Mouse (Mus musculus): ENCODE results near the gene Zcchc17. TPM values are rescaled to one million over a fixed set of nuclear protein-coding genes. Genes with fewer than 3 reads are reported as not detected.

Gene Zcchc17
- 10 to 100 TPM; 23.1 to 24.3 TPM for total RNA-seq (2021)

- DNase-seq, result peak; percentile 99
Observed at GRCm38 (mm10) chr4:130359486-130360237, at the start of gene Zcchc17, which contains the start of gene Snrnp40. Zcchc17 (minus strand) TSS chr4:130359943. Snrnp40 (plus strand) TSS chr4:130360132.

GRCm38 (mm10) chr4:130391265-130391664 is 31.5 kb upstream of the Zcchc17 start:
- peak; percentile 29 for DNase-seq

- no peak for DNase-seq
Observed at GRCm38 (mm10) chr4:130389927-130390326, 30.2 kb upstream of the Zcchc17 start.

- DNase-seq, result peak; percentile 52
Observed at GRCm38 (mm10) chr4:130389496-130389895, 29.8 kb upstream of the Zcchc17 start.

- DNase-seq, result no peak
Observed at GRCm38 (mm10) chr4:130387256-130387655, 27.5 kb upstream of the Zcchc17 start.

- DNase-seq, result no peak
Observed at GRCm38 (mm10) chr4:130380418-130380817, 20.7 kb upstream of the Zcchc17 start.

GRCm38 (mm10) chr4:130379181-130379580 is 19.4 kb upstream of the Zcchc17 start:
- DNase-seq, result no peak

- DNase-seq, result no peak
Observed at GRCm38 (mm10) chr4:130377500-130377899, 17.8 kb upstream of the Zcchc17 start.

- no peak for DNase-seq
Observed at GRCm38 (mm10) chr4:130376675-130377074, 16.9 kb upstream of the Zcchc17 start.

- no peak for DNase-seq
Observed at GRCm38 (mm10) chr4:130360238-130360590, 471 bp upstream of the Zcchc17 start.

- no peak for DNase-seq
Observed at GRCm38 (mm10) chr4:130357946-130358345, 1.8 kb downstream of the Zcchc17 start.

GRCm38 (mm10) chr4:130352588-130352987 is 7.2 kb downstream of the Zcchc17 start:
- no peak for DNase-seq

GRCm38 (mm10) chr4:130350690-130351422 is 8.9 kb downstream of the Zcchc17 start:
- DNase-seq, result no peak

- DNase-seq, result no peak
Observed at GRCm38 (mm10) chr4:130349666-130350065, 10.1 kb downstream of the Zcchc17 start.

- DNase-seq, result peak; percentile 70
Observed at GRCm38 (mm10) chr4:130341691-130342090, 18.1 kb downstream of the Zcchc17 start.

GRCm38 (mm10) chr4:130335867-130336266 is 23.9 kb downstream of the Zcchc17 start:
- DNase-seq, result no peak

GRCm38 (mm10) chr4:130327366-130327765 is 32.4 kb downstream of the Zcchc17 start:
- no peak for DNase-seq

- DNase-seq, result no peak
Observed at GRCm38 (mm10) chr4:130325446-130325845, 34.3 kb downstream of the Zcchc17 start.

GRCm38 (mm10) chr4:130323607-130324006 is 36.1 kb downstream of the Zcchc17 start:
- DNase-seq, result peak; percentile 82

- no peak for DNase-seq
Observed at GRCm38 (mm10) chr4:130323165-130323564, 36.6 kb downstream of the Zcchc17 start.

- DNase-seq, result no peak
Observed at GRCm38 (mm10) chr4:130322567-130322966, 37.2 kb downstream of the Zcchc17 start.

- no peak for DNase-seq
Observed at GRCm38 (mm10) chr4:130321640-130322039, 38.1 kb downstream of the Zcchc17 start.

GRCm38 (mm10) chr4:130319564-130319963 is 40.2 kb downstream of the Zcchc17 start:
- no peak for DNase-seq

GRCm38 (mm10) chr4:130318122-130318521 is 41.6 kb downstream of the Zcchc17 start:
- DNase-seq, result no peak

Data from heart, postnatal 4 days (tissue).